Mouse (Mus musculus): ENCODE measurements at regions not wholly inside any gene's neighbourhood (a gene's known extent, or its start where the extent isn't known, plus 50 kb on each side); places are given as distances from the start of the nearest gene placed in this dataset.

- ATAC-seq (ENCODE audit: insufficient number of reproducible peaks, low FRiP score) = no peak
- Histone ChIP-seq H3K27me3 (replicated peaks) (no peaks in the 10 kb centered on the region), H3K4me2 (no peak overlapping the region), H3K27ac (ENCODE audit: poor library complexity, severe bottlenecking) (no peak overlapping the region), H3K4me1 (replicated peaks) (no peaks in the 10 kb centered on the region), H3K36me3 (no peaks in the 10 kb centered on the region), H3K9ac (no peak overlapping the region), H3K4me3 (no peak overlapping the region), H3K9me3 (replicated peaks) (no peaks in the 10 kb centered on the region)
- WGBS = 72% methylated on average over 3 of the region's 3 CpGs
Measured at GRCm38 (mm10) chr10:125039290-125039689, 350.0 kb downstream of the Slc16a7 start.

- Histone ChIP-seq H3K9me3 (replicated peaks) (no peaks in the 10 kb centered on the region), H3K9ac (no peak overlapping the region), H3K4me3 (no peak overlapping the region), H3K27ac (ENCODE audit: poor library complexity, severe bottlenecking) (no peak overlapping the region), H3K27me3 (replicated peaks) (no peaks in the 10 kb centered on the region), H3K4me2 (no peak overlapping the region), H3K4me1 (replicated peaks) (no peaks in the 10 kb centered on the region), H3K36me3 (no peaks in the 10 kb centered on the region)
- WGBS = 81% methylated on average over 7 of the region's 7 CpGs
- ATAC-seq (ENCODE audit: insufficient number of reproducible peaks, low FRiP score) = no peak
Measured at GRCm38 (mm10) chr10:125035631-125036030, 353.6 kb downstream of the Slc16a7 start.

GRCm38 (mm10) chr10:125028347-125028746 lies 360.9 kb downstream of the Slc16a7 start:
- 70% methylated on average over 5 of the region's 5 CpGs for WGBS
- no peaks in the 10 kb centered on the region for H3K27me3 ChIP-seq (replicated peaks)
- no peaks in the 10 kb centered on the region for H3K9me3 ChIP-seq (replicated peaks)
- no peak for ATAC-seq (ENCODE audit: insufficient number of reproducible peaks, low FRiP score)
- H3K36me3 ChIP-seq = no peaks in the 10 kb centered on the region
- H3K27ac ChIP-seq (ENCODE audit: poor library complexity, severe bottlenecking) = no peak overlapping the region
- no peak overlapping the region for H3K4me2 ChIP-seq
- H3K4me1 ChIP-seq (replicated peaks) = no peaks in the 10 kb centered on the region
- no peak overlapping the region for H3K9ac ChIP-seq
- H3K4me3 ChIP-seq = no peak overlapping the region

- ATAC-seq (ENCODE audit: insufficient number of reproducible peaks, low FRiP score) = no peak
- no peak overlapping the region for H3K9ac ChIP-seq
- WGBS = 60% methylated on average over 2 of the region's 2 CpGs
Measured at GRCm38 (mm10) chr10:125026851-125027250, 362.4 kb downstream of the Slc16a7 start.

More at GRCm38 (mm10) chr10:125026851-125027250, 362.4 kb downstream of the Slc16a7 start:
- no peaks in the 10 kb centered on the region for H3K36me3 ChIP-seq
- H3K4me1 ChIP-seq (replicated peaks) = no peaks in the 10 kb centered on the region
- H3K4me3 ChIP-seq = no peak overlapping the region
- H3K4me2 ChIP-seq = no peak overlapping the region
- no peaks in the 10 kb centered on the region for H3K27me3 ChIP-seq (replicated peaks)
- H3K9me3 ChIP-seq (replicated peaks) = no peaks in the 10 kb centered on the region
- no peak overlapping the region for H3K27ac ChIP-seq (ENCODE audit: poor library complexity, severe bottlenecking)

Data from heart, embryonic 12.5 days (tissue).